Mouse (Mus musculus) embryonic facial prominence, embryonic 13.5 days (tissue): ENCODE results near the gene P2ry2. TPM values are rescaled to one million over a fixed set of nuclear protein-coding genes. Genes with fewer than 3 reads are reported as not detected.

Source experiments
- ATAC-seq: fragments of 200-750 bp; cut with Nextera tagmentation; 2 replicates; pipeline ENCODE4 v1.8.0; 2017; ENCODE audit warnings: low read depth; ENCODE audit not compliant: insufficient number of reproducible peaks, insufficient read depth, low FRiP score, low TSS enrichment
- H3K27ac ChIP-seq: fragments of 300-500 bp; sonication (generic); 2 replicates; pipeline ENCODE4 v1.5.1; 2015; ENCODE audit warnings: moderate library complexity, mild to moderate bottlenecking, inconsistent platforms
- H3K27me3 ChIP-seq: fragments of 300-500 bp; sonication (generic); 2 replicates; pipeline ENCODE4 v1.6.1; 2015; ENCODE audit warnings: mild to moderate bottlenecking, inconsistent platforms
- H3K36me3 ChIP-seq: fragments of 300-500 bp; sonication (generic); 2 replicates; pipeline ENCODE4 v1.6.1; 2015; ENCODE audit warnings: mild to moderate bottlenecking, inconsistent platforms
- H3K4me1 ChIP-seq: fragments of 300-500 bp; sonication (generic); 2 replicates; pipeline ENCODE4 v1.6.1; 2015; ENCODE audit warnings: inconsistent platforms
- H3K4me2 ChIP-seq: fragments of 300-500 bp; sonication (generic); 2 replicates; pipeline ENCODE4 v1.6.1; 2015; ENCODE audit warnings: moderate library complexity, mild to moderate bottlenecking, inconsistent platforms
- H3K4me3 ChIP-seq: fragments of 300-500 bp; sonication (generic); 2 replicates; pipeline ENCODE4 v1.5.1; 2015; ENCODE audit warnings: mild to moderate bottlenecking, inconsistent platforms
- H3K9ac ChIP-seq: fragments of 300-500 bp; sonication (generic); 2 replicates; pipeline ENCODE4 v1.6.1; 2015; ENCODE audit warnings: mild to moderate bottlenecking, inconsistent platforms
- H3K9me3 ChIP-seq: fragments of 300-500 bp; sonication (generic); 2 replicates; pipeline ENCODE4 v1.6.1; 2016; ENCODE audit warnings: inconsistent platforms
- WGBS: fragments of 180-500 bp; shearing (Covaris S2); methylation state at CpG from one replicate; pipeline ENCODE4 v1.1.7; 2015; ENCODE audit warnings: mixed read lengths; 5-methylcytosine and 5-hydroxymethylcytosine counted together
- polyA plus RNA-seq: library from polyadenylated mRNA; unstranded; fragments of >200 nt; fragmentation: Nextera tagmentation; extraction: Ambion mirVana; gene quantifications from 2 replicates; pipeline ENCODE4 v1.2.1, GENCODE M21; 2015

Gene P2ry2
- polyA plus RNA-seq, 1 experiment from 2014 or later = 2.2 TPM

GRCm38 (mm10) chr7:100958426-100958825 lies 54.2 kb downstream of the P2ry2 start:
- Histone ChIP-seq H3K9me3 (no peaks in the 10 kb centered on the region), H3K4me2 (no peak overlapping the region), H3K9ac (no peak overlapping the region), H3K27me3 (no peaks in the 10 kb centered on the region), H3K4me1 (no peaks in the 10 kb centered on the region), H3K4me3 (no peak overlapping the region), H3K27ac (no peak overlapping the region), H3K36me3 (no peaks in the 10 kb centered on the region)
- no peak for ATAC-seq
- WGBS = 94% methylated on average over 2 of the region's 2 CpGs

- Histone ChIP-seq H3K36me3 (no peaks in the 10 kb centered on the region), H3K4me1 (0 out of 2 replicates have a peak, but pooled peaks cover 5% of the 10 kb centered on the region), H3K4me3 (no peak overlapping the region), H3K9ac (no peak overlapping the region), H3K27me3 (no peaks in the 10 kb centered on the region), H3K27ac (no peak overlapping the region), H3K4me2 (no peak overlapping the region), H3K9me3 (no peaks in the 10 kb centered on the region)
- WGBS = 88% methylated on average over 7 of the region's 7 CpGs
- ATAC-seq = no peak
Observed at GRCm38 (mm10) chr7:100952686-100953085, 60.0 kb downstream of the P2ry2 start.

GRCm38 (mm10) chr7:100951903-100952302 lies 60.8 kb downstream of the P2ry2 start:
- ATAC-seq = no peak
- Histone ChIP-seq H3K27me3 (no peaks in the 10 kb centered on the region), H3K9ac (no peak overlapping the region), H3K4me1 (0 out of 2 replicates have a peak, but pooled peaks cover 5% of the 10 kb centered on the region), H3K4me2 (no peak overlapping the region), H3K9me3 (no peaks in the 10 kb centered on the region), H3K36me3 (no peaks in the 10 kb centered on the region), H3K27ac (no peak overlapping the region), H3K4me3 (no peak overlapping the region)
- 63% methylated on average over 2 of the region's 2 CpGs for WGBS

GRCm38 (mm10) chr7:100950481-100951010 lies 62.1 kb downstream of the P2ry2 start:
- ATAC-seq = no peak
- 0 out of 2 replicates have a peak overlapping the region, but pooled peaks have one; percentile 21 for H3K9ac ChIP-seq
- no peak overlapping the region; the same call in 1 of the 2 replicates for H3K27ac ChIP-seq
- 0 out of 2 replicates have a peak, but pooled peaks cover 5% of the 10 kb centered on the region for H3K4me1 ChIP-seq
- no peaks in the 10 kb centered on the region for H3K36me3 ChIP-seq
- H3K4me3 ChIP-seq = no peak overlapping the region
- WGBS = 54% methylated on average over 12 of the region's 12 CpGs
- no peak overlapping the region for H3K4me2 ChIP-seq
- H3K27me3 ChIP-seq = no peaks in the 10 kb centered on the region
- no peaks in the 10 kb centered on the region for H3K9me3 ChIP-seq

GRCm38 (mm10) chr7:100950031-100950430 lies 62.6 kb downstream of the P2ry2 start:
- no peak overlapping the region for H3K4me3 ChIP-seq
- H3K4me2 ChIP-seq = no peak overlapping the region
- no peak for ATAC-seq
- no peaks in the 10 kb centered on the region for H3K36me3 ChIP-seq
- no peak overlapping the region for H3K9ac ChIP-seq
- no peaks in the 10 kb centered on the region for H3K27me3 ChIP-seq
- WGBS = 65% methylated on average over 5 of the region's 5 CpGs
- no peaks in the 10 kb centered on the region for H3K9me3 ChIP-seq
- H3K27ac ChIP-seq = peak overlapping the region; percentile 45; the same call in 1 of the 2 replicates
- H3K4me1 ChIP-seq = 0 out of 2 replicates have a peak, but pooled peaks cover 5% of the 10 kb centered on the region

Other genes with a start within 250 kb of the P2ry2 start
- gene Relt, start 149.4 kb downstream of the P2ry2 start, polyA plus RNA-seq = 4.2 TPM in 2 replicates
- 8.0 and 8.3 TPM in 2 replicates for gene Arhgef17, start 80.8 kb downstream of the P2ry2 start, polyA plus RNA-seq
- gene P2ry6, start 38.2 kb downstream of the P2ry2 start, polyA plus RNA-seq = 3.6 and 5.6 TPM in 2 replicates
- 24.9 and 29.1 TPM in 2 replicates for gene Fchsd2, start 80.0 kb upstream of the P2ry2 start, polyA plus RNA-seq